Mouse (Mus musculus) neural tube, embryonic 14.5 days (tissue): Measurements from ENCODE around the gene Gcnt3. TPM values are rescaled to one million over a fixed set of nuclear protein-coding genes. Genes with fewer than 3 reads are reported as not detected.

ENCODE experiments used
- ATAC-seq: fragments of 200-750 bp; cut with Nextera tagmentation; 2 replicates; pipeline ENCODE4 v1.8.0; 2017; ENCODE audit warnings: low read depth, mild to moderate bottlenecking, moderate TSS enrichment, moderate library complexity
- H3K27ac ChIP-seq: fragments of 300-500 bp; sonication (generic); 2 replicates; pipeline ENCODE4 v1.5.1; 2014; ENCODE audit warnings: low read depth, mild to moderate bottlenecking, control low read depth, low read length, moderate library complexity, mixed read lengths
- H3K27me3 ChIP-seq: fragments of 300-500 bp; sonication (generic); 2 replicates; pipeline ENCODE4 v1.6.1; 2014; ENCODE audit warnings: low read length; ENCODE audit not compliant: control insufficient read depth, insufficient read depth
- H3K36me3 ChIP-seq: fragments of 300-500 bp; sonication (generic); 2 replicates; pipeline ENCODE4 v1.6.1; 2014; ENCODE audit warnings: low read length, mixed read lengths; ENCODE audit not compliant: control insufficient read depth, insufficient read depth
- H3K4me1 ChIP-seq: fragments of 300-500 bp; sonication (generic); 2 replicates; pipeline ENCODE4 v1.6.1; 2014; ENCODE audit warnings: low read length; ENCODE audit not compliant: control insufficient read depth, insufficient read depth
- H3K4me2 ChIP-seq: fragments of 300-500 bp; sonication (generic); 2 replicates; pipeline ENCODE4 v1.6.1; 2014; ENCODE audit warnings: mild to moderate bottlenecking, low read depth, low read length, control low read depth
- H3K4me3 ChIP-seq: fragments of 300-500 bp; sonication (generic); 2 replicates; pipeline ENCODE4 v1.5.1; 2014; ENCODE audit warnings: low read depth, low read length, control low read depth, mixed read lengths
- H3K9ac ChIP-seq: fragments of 300-500 bp; sonication (generic); replicated peaks from 2 replicates; pipeline ENCODE4 v1.6.1; 2014; ENCODE audit warnings: low read depth, mild to moderate bottlenecking, control low read depth, low read length, mixed read lengths
- H3K9me3 ChIP-seq: fragments of 300-500 bp; sonication (generic); 2 replicates; pipeline ENCODE4 v1.6.1; 2016; ENCODE audit warnings: low read length; ENCODE audit not compliant: control insufficient read depth
- WGBS: fragments of 180-500 bp; shearing (Covaris S2); extraction: QIAGEN DNeasy Blood & Tissue Kit; methylation state at CpG from one replicate; pipeline ENCODE4 v1.1.7; 2014; 5-methylcytosine and 5-hydroxymethylcytosine counted together
- polyA plus RNA-seq: library from polyadenylated mRNA; unstranded; fragments of >200 nt; fragmentation: Nextera tagmentation; extraction: Ambion mirVana; gene quantifications from 2 replicates; pipeline ENCODE4 v1.2.1, GENCODE M21; 2014

Gene Gcnt3
- polyA plus RNA-seq, 1 experiment from 2014 or later, result not detected

GRCm38 (mm10) chr9:70048751-70049415, 11.0 kb upstream of the Gcnt3 start:
- 66% methylated on average over 6 of the region's 6 CpGs for WGBS

GRCm38 (mm10) chr9:70048280-70048679, 10.4 kb upstream of the Gcnt3 start:
- no peak for ATAC-seq
- Histone ChIP-seq H3K9me3 (no peaks in the 10 kb centered on the region), H3K9ac (no peak overlapping the region), H3K27ac (no peak overlapping the region), H3K4me2 (no peak overlapping the region), H3K4me3 (no peak overlapping the region), H3K27me3 (no peaks in the 10 kb centered on the region), H3K4me1 (no peaks in the 10 kb centered on the region), H3K36me3 (no peaks in the 10 kb centered on the region)
- WGBS, result 45% methylated on average over 5 of the region's 5 CpGs

More at GRCm38 (mm10) chr9:70048751-70049415, 11.0 kb upstream of the Gcnt3 start:
- Histone ChIP-seq H3K27ac (no peak overlapping the region), H3K27me3 (no peaks in the 10 kb centered on the region), H3K9me3 (no peaks in the 10 kb centered on the region), H3K4me1 (no peaks in the 10 kb centered on the region), H3K4me3 (no peak overlapping the region), H3K9ac (no peak overlapping the region), H3K4me2 (no peak overlapping the region), H3K36me3 (no peaks in the 10 kb centered on the region)
- no peak for ATAC-seq

GRCm38 (mm10) chr9:70047839-70048238, 10.0 kb upstream of the Gcnt3 start:
- H3K9ac ChIP-seq, result no peak overlapping the region
- no peaks in the 10 kb centered on the region for H3K36me3 ChIP-seq
- no peak overlapping the region for H3K27ac ChIP-seq
- no peak overlapping the region for H3K4me3 ChIP-seq
- ATAC-seq, result no peak
- no peak overlapping the region for H3K4me2 ChIP-seq
- WGBS, result 73% methylated on average over 3 of the region's 3 CpGs
- H3K4me1 ChIP-seq, result no peaks in the 10 kb centered on the region
- H3K9me3 ChIP-seq, result no peaks in the 10 kb centered on the region
- H3K27me3 ChIP-seq, result no peaks in the 10 kb centered on the region

GRCm38 (mm10) chr9:70046255-70046654, 8.4 kb upstream of the Gcnt3 start:
- 93% methylated on average over 6 of the region's 6 CpGs for WGBS
- Histone ChIP-seq H3K27ac (no peak overlapping the region), H3K4me1 (no peaks in the 10 kb centered on the region), H3K4me3 (no peak overlapping the region), H3K9ac (no peak overlapping the region), H3K9me3 (no peaks in the 10 kb centered on the region), H3K36me3 (no peaks in the 10 kb centered on the region), H3K4me2 (no peak overlapping the region), H3K27me3 (no peaks in the 10 kb centered on the region)
- no peak for ATAC-seq

GRCm38 (mm10) chr9:70044865-70045264, 7.0 kb upstream of the Gcnt3 start:
- no peak overlapping the region for H3K9ac ChIP-seq
- H3K4me3 ChIP-seq, result no peak overlapping the region
- H3K9me3 ChIP-seq, result no peaks in the 10 kb centered on the region
- no peaks in the 10 kb centered on the region for H3K36me3 ChIP-seq
- H3K4me2 ChIP-seq, result no peak overlapping the region
- no peaks in the 10 kb centered on the region for H3K27me3 ChIP-seq
- no peak for ATAC-seq
- WGBS, result 84% methylated on average over 2 of the region's 2 CpGs
- no peak overlapping the region for H3K27ac ChIP-seq
- no peaks in the 10 kb centered on the region for H3K4me1 ChIP-seq

GRCm38 (mm10) chr9:70042935-70043334, 5.0 kb upstream of the Gcnt3 start:
- no peaks in the 10 kb centered on the region for H3K4me1 ChIP-seq
- ATAC-seq, result no peak
- H3K4me2 ChIP-seq, result no peak overlapping the region
- no peak overlapping the region for H3K9ac ChIP-seq
- no peaks in the 10 kb centered on the region for H3K36me3 ChIP-seq
- H3K27ac ChIP-seq, result no peak overlapping the region
- H3K9me3 ChIP-seq, result no peaks in the 10 kb centered on the region
- WGBS, result 64% methylated on average over 1 of the region's 1 CpGs
- no peak overlapping the region for H3K4me3 ChIP-seq
- H3K27me3 ChIP-seq, result no peaks in the 10 kb centered on the region

- no peaks in the 10 kb centered on the region for H3K4me1 ChIP-seq
- 92% methylated on average over 4 of the region's 4 CpGs for WGBS
- H3K9me3 ChIP-seq, result no peaks in the 10 kb centered on the region
- no peak for ATAC-seq
- H3K27ac ChIP-seq, result no peak overlapping the region
- H3K27me3 ChIP-seq, result no peaks in the 10 kb centered on the region
- H3K4me3 ChIP-seq, result no peak overlapping the region
- H3K36me3 ChIP-seq, result no peaks in the 10 kb centered on the region
- H3K9ac ChIP-seq, result no peak overlapping the region
- no peak overlapping the region for H3K4me2 ChIP-seq
Measured at GRCm38 (mm10) chr9:70042137-70042536, 4.2 kb upstream of the Gcnt3 start.

- 87% methylated on average over 11 of the region's 11 CpGs for WGBS
Measured at GRCm38 (mm10) chr9:70040570-70040969, 2.7 kb upstream of the Gcnt3 start.

GRCm38 (mm10) chr9:70039597-70040385, 1.9 kb upstream of the Gcnt3 start:
- Histone ChIP-seq H3K27me3 (no peaks in the 10 kb centered on the region), H3K36me3 (no peaks in the 10 kb centered on the region), H3K4me2 (no peak overlapping the region), H3K4me1 (no peaks in the 10 kb centered on the region), H3K4me3 (no peak overlapping the region), H3K9me3 (no peaks in the 10 kb centered on the region), H3K9ac (no peak overlapping the region), H3K27ac (no peak overlapping the region)
- no peak for ATAC-seq
- 90% methylated on average over 6 of the region's 6 CpGs for WGBS

More at GRCm38 (mm10) chr9:70040570-70040969, 2.7 kb upstream of the Gcnt3 start:
- Histone ChIP-seq H3K36me3 (no peaks in the 10 kb centered on the region), H3K9ac (no peak overlapping the region), H3K27me3 (no peaks in the 10 kb centered on the region), H3K4me3 (no peak overlapping the region), H3K9me3 (no peaks in the 10 kb centered on the region), H3K4me1 (no peaks in the 10 kb centered on the region), H3K27ac (no peak overlapping the region), H3K4me2 (no peak overlapping the region)
- ATAC-seq, result no peak
